Mouse (Mus musculus): Measurements from ENCODE around the gene Ehd1. TPM values are rescaled to one million over a fixed set of nuclear protein-coding genes. Genes with fewer than 3 reads are reported as not detected.
A peak's percentile ranks its signal among the peaks of the same experiment; 100 is the strongest.

Ehd1 gene
- polyA plus RNA-seq, 1 experiment from 2014 or later, result 68.8 TPM

- peak overlapping the region; percentile 18 for H3K4me3 ChIP-seq (replicated peaks)
- DNase-seq (peak; percentile 61), ATAC-seq (ENCODE audit: low read depth) (peak; percentile 71)
- peaks cover 86% of the 10 kb centered on the region for H3K4me1 ChIP-seq (replicated peaks)
- H3K9ac ChIP-seq, result peak overlapping the region; percentile 72
- H3K27me3 ChIP-seq, result no peaks in the 10 kb centered on the region
- peak overlapping the region; percentile 48 for H3K4me2 ChIP-seq
- peak overlapping the region; percentile 93 for H3K27ac ChIP-seq
- 31% methylated on average over 10 of the region's 10 CpGs for WGBS (ENCODE audit: insufficient replicate concordance)
- H3K36me3 ChIP-seq, result peaks cover 85% of the 10 kb centered on the region
- no peaks in the 10 kb centered on the region for H3K9me3 ChIP-seq (replicated peaks)
These were observed 14.7 kb downstream of the Ehd1 start for GRCm38 (mm10) chr19:6291117-6291781.

GRCm38 (mm10) chr19:6292262-6292661, 15.7 kb downstream of the Ehd1 start:
- Histone ChIP-seq H3K4me3 (replicated peaks) (no peak overlapping the region), H3K27me3 (no peaks in the 10 kb centered on the region), H3K27ac (peak overlapping the region; percentile 93), H3K36me3 (peaks cover 85% of the 10 kb centered on the region), H3K4me1 (replicated peaks) (peaks cover 86% of the 10 kb centered on the region), H3K9ac (peak overlapping the region; percentile 72; the same call in 1 of the 2 replicates), H3K9me3 (replicated peaks) (no peaks in the 10 kb centered on the region), H3K4me2 (no peak overlapping the region)
- WGBS (ENCODE audit: insufficient replicate concordance), result 90% methylated on average over 5 of the region's 5 CpGs
- ATAC-seq (ENCODE audit: low read depth) (no peak), DNase-seq (no peak)

GRCm38 (mm10) chr19:6294301-6294700, 17.8 kb downstream of the Ehd1 start:
- Histone ChIP-seq H3K4me2 (no peak overlapping the region), H3K27ac (no peak overlapping the region; the same call in 1 of the 2 replicates), H3K36me3 (peaks cover 86% of the 10 kb centered on the region), H3K9me3 (replicated peaks) (no peaks in the 10 kb centered on the region), H3K27me3 (no peaks in the 10 kb centered on the region), H3K4me3 (replicated peaks) (no peak overlapping the region), H3K9ac (no peak overlapping the region), H3K4me1 (replicated peaks) (peaks cover 86% of the 10 kb centered on the region)
- WGBS (ENCODE audit: insufficient replicate concordance), result 86% methylated on average over 17 of the region's 17 CpGs
- DNase-seq, result no peak
- ATAC-seq (ENCODE audit: low read depth), result no peak

GRCm38 (mm10) chr19:6296551-6297210, 20.2 kb downstream of the Ehd1 start:
- Histone ChIP-seq H3K4me2 (peak overlapping the region; percentile 51), H3K36me3 (peaks cover 78% of the 10 kb centered on the region)

GRCm38 (mm10) chr19:6297641-6298040, 21.1 kb downstream of the Ehd1 start:
- no peaks in the 10 kb centered on the region for H3K9me3 ChIP-seq (replicated peaks)
- 47% methylated on average over 9 of the region's 9 CpGs for whole genome bisulfite sequencing (ENCODE audit: insufficient replicate concordance)
- peaks cover 70% of the 10 kb centered on the region for H3K36me3 ChIP-seq
- DNase-seq (peak; percentile 80), ATAC-seq (ENCODE audit: low read depth) (peak; percentile 72)
- H3K4me3 ChIP-seq (replicated peaks), result peak overlapping the region; percentile 12
- peak overlapping the region; percentile 51 for H3K4me2 ChIP-seq
- peak overlapping the region; percentile 68 for H3K9ac ChIP-seq
- H3K27ac ChIP-seq, result peak overlapping the region; percentile 94
- H3K4me1 ChIP-seq (replicated peaks), result peaks cover 86% of the 10 kb centered on the region
- no peaks in the 10 kb centered on the region for H3K27me3 ChIP-seq

More at GRCm38 (mm10) chr19:6296551-6297210, 20.2 kb downstream of the Ehd1 start:
- ATAC-seq (ENCODE audit: low read depth) (peak; percentile 56), DNase-seq (peak; percentile 53)
- Histone ChIP-seq H3K27ac (peak overlapping the region; percentile 94), H3K9ac (peak overlapping the region; percentile 68), H3K9me3 (replicated peaks) (no peaks in the 10 kb centered on the region), H3K4me3 (replicated peaks) (no peak overlapping the region), H3K27me3 (no peaks in the 10 kb centered on the region), H3K4me1 (replicated peaks) (peaks cover 86% of the 10 kb centered on the region)
- WGBS (ENCODE audit: insufficient replicate concordance), result 57% methylated on average over 5 of the region's 5 CpGs

GRCm38 (mm10) chr19:6299003-6299402, 22.5 kb downstream of the Ehd1 start:
- Histone ChIP-seq H3K9ac (peak overlapping the region; percentile 68), H3K9me3 (replicated peaks) (no peaks in the 10 kb centered on the region), H3K4me2 (peak overlapping the region; percentile 56), H3K27me3 (no peaks in the 10 kb centered on the region), H3K27ac (peak overlapping the region; percentile 94), H3K4me3 (replicated peaks) (0 out of 2 replicates have a peak overlapping the region, but pooled peaks have one; percentile 12), H3K4me1 (replicated peaks) (peaks cover 93% of the 10 kb centered on the region), H3K36me3 (peaks cover 65% of the 10 kb centered on the region)
- DNase-seq (no peak), ATAC-seq (ENCODE audit: low read depth) (no peak)
- WGBS (ENCODE audit: insufficient replicate concordance), result 65% methylated on average over 4 of the region's 4 CpGs

GRCm38 (mm10) chr19:6299450-6300267, 23.1 kb downstream of the Ehd1 start:
- Histone ChIP-seq H3K27ac (peak overlapping the region; percentile 94), H3K9ac (peak overlapping the region; percentile 63), H3K4me2 (peak overlapping the region; percentile 56), H3K36me3 (peaks cover 58% of the 10 kb centered on the region), H3K9me3 (replicated peaks) (no peaks in the 10 kb centered on the region), H3K4me3 (replicated peaks) (peak overlapping the region; percentile 26), H3K4me1 (replicated peaks) (peaks cover 100% of the 10 kb centered on the region), H3K27me3 (no peaks in the 10 kb centered on the region)
- DNase-seq, result no peak
- 45% methylated on average over 7 of the region's 7 CpGs for WGBS (ENCODE audit: insufficient replicate concordance)
- ATAC-seq (ENCODE audit: low read depth), result no peak

GRCm38 (mm10) chr19:6300402-6300841, 23.9 kb downstream of the Ehd1 start:
- 20% methylated on average over 7 of the region's 7 CpGs for WGBS (ENCODE audit: insufficient replicate concordance)
- peaks cover 99% of the 10 kb centered on the region for H3K4me1 ChIP-seq (replicated peaks)

GRCm38 (mm10) chr19:6302114-6302513, 25.6 kb downstream of the Ehd1 start:
- Histone ChIP-seq H3K4me2 (no peak overlapping the region), H3K9ac (peak overlapping the region; percentile 23; the same call in 1 of the 2 replicates), H3K27ac (peak overlapping the region; percentile 94), H3K27me3 (no peaks in the 10 kb centered on the region), H3K4me1 (replicated peaks) (peaks cover 95% of the 10 kb centered on the region), H3K36me3 (peaks cover 33% of the 10 kb centered on the region), H3K9me3 (replicated peaks) (no peaks in the 10 kb centered on the region), H3K4me3 (replicated peaks) (no peak overlapping the region)
- DNase-seq, result no peak
- ATAC-seq (ENCODE audit: low read depth), result no peak
- 59% methylated on average over 5 of the region's 5 CpGs for WGBS (ENCODE audit: insufficient replicate concordance)

More at GRCm38 (mm10) chr19:6300402-6300841, 23.9 kb downstream of the Ehd1 start:
- DNase-seq (peak; percentile 80), ATAC-seq (ENCODE audit: low read depth) (peak; percentile 80)
- peak overlapping the region; percentile 56 for H3K4me2 ChIP-seq
- H3K9me3 ChIP-seq (replicated peaks), result no peaks in the 10 kb centered on the region
- peaks cover 50% of the 10 kb centered on the region for H3K36me3 ChIP-seq
- H3K27ac ChIP-seq, result peak overlapping the region; percentile 94
- peak overlapping the region; percentile 26 for H3K4me3 ChIP-seq (replicated peaks)
- H3K9ac ChIP-seq, result peak overlapping the region; percentile 63
- H3K27me3 ChIP-seq, result no peaks in the 10 kb centered on the region

- ATAC-seq (ENCODE audit: low read depth) (no peak), DNase-seq (no peak)
- no peaks in the 10 kb centered on the region for H3K27me3 ChIP-seq
- WGBS (ENCODE audit: insufficient replicate concordance), result 11% methylated on average over 4 of the region's 4 CpGs
- peaks cover 29% of the 10 kb centered on the region for H3K36me3 ChIP-seq
- no peak overlapping the region for H3K4me3 ChIP-seq (replicated peaks)
- H3K4me2 ChIP-seq, result 0 out of 2 replicates have a peak overlapping the region, but pooled peaks have one; percentile 15
- no peaks in the 10 kb centered on the region for H3K9me3 ChIP-seq (replicated peaks)
- peak overlapping the region; percentile 94 for H3K27ac ChIP-seq
- peaks cover 95% of the 10 kb centered on the region for H3K4me1 ChIP-seq (replicated peaks)
- H3K9ac ChIP-seq, result peak overlapping the region; percentile 23
These were observed 26.0 kb downstream of the Ehd1 start for GRCm38 (mm10) chr19:6302522-6302921.

GRCm38 (mm10) chr19:6303831-6304230, 27.3 kb downstream of the Ehd1 start:
- no peak overlapping the region for H3K4me3 ChIP-seq (replicated peaks)
- no peaks in the 10 kb centered on the region for H3K27me3 ChIP-seq
- 66% methylated on average over 6 of the region's 6 CpGs for WGBS (ENCODE audit: insufficient replicate concordance)
- peaks cover 16% of the 10 kb centered on the region for H3K36me3 ChIP-seq
- ATAC-seq (ENCODE audit: low read depth) (no peak), DNase-seq (no peak)
- H3K4me2 ChIP-seq, result no peak overlapping the region
- H3K9ac ChIP-seq, result peak overlapping the region; percentile 23
- peak overlapping the region; percentile 94 for H3K27ac ChIP-seq
- H3K9me3 ChIP-seq (replicated peaks), result no peaks in the 10 kb centered on the region
- H3K4me1 ChIP-seq (replicated peaks), result peaks cover 95% of the 10 kb centered on the region
